Mouse (Mus musculus): ENCODE data around the gene Tnrc6b. TPM values are rescaled to one million over a fixed set of nuclear protein-coding genes. Genes with fewer than 3 reads are reported as not detected.

Tnrc6b gene
- polyA plus RNA-seq, 1 experiment from 2014 or later: 33.5 TPM

DNA sequence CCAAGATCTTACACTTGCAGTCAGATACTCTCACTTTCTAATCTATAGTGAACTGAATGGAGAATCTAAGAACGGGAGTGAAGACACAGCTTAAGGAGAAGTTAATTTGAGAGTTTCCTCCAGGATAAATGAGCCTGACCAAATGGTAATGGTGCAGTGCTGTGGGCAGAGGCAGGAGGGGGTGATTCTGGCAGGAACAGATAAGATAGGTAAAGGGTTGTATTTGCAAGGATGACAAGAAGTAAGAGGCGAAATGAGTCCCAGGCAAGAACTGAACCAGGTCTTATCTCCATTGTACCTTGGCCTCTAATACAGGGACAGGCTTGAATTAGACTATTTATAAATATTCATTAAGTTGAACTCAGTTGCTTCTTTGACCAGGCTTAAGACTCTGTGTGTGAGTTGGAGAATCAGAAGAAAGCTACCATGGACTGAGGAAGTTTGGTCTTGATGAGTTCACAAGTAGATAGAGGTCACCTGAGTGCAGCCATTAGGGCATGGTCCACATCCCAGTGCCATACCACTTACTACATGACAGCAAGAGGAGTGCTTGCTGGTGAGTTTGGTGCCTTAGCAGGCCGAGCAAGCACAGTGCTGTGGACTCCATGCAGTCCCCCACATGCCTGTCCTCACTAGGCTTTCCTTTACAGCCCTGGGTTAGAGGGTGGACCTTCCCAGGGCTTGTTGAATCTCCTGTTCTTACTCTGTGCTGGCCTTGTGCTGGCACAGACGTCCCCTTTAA, 199.8 kb downstream of the Tnrc6b start:
- Histone ChIP-seq H3K9me3 (replicated peaks; ENCODE audit: control insufficient read depth, low read length, poor library complexity, severe bottlenecking) (no peaks in the 10 kb centered on the region), H3K36me3 (ENCODE audit: control insufficient read depth, insufficient read depth, low read length) (peaks cover 21% of the 10 kb centered on the region), H3K27me3 (ENCODE audit: control insufficient read depth, insufficient read depth, low read depth, low read length) (no peaks in the 10 kb centered on the region), H3K27ac (ENCODE audit: low read length) (no peak overlapping the region), H3K4me2 (ENCODE audit: low read length) (no peak overlapping the region), H3K9ac (ENCODE audit: low read depth, low read length) (no peak overlapping the region), H3K4me3 (ENCODE audit: low read depth, low read length) (no peak overlapping the region), H3K4me1 (ENCODE audit: control insufficient read depth, insufficient read depth, low read length) (no peaks in the 10 kb centered on the region)
- ATAC-seq: no peak
- WGBS: 91% methylated on average over 4 of the region's 4 CpGs

DNA sequence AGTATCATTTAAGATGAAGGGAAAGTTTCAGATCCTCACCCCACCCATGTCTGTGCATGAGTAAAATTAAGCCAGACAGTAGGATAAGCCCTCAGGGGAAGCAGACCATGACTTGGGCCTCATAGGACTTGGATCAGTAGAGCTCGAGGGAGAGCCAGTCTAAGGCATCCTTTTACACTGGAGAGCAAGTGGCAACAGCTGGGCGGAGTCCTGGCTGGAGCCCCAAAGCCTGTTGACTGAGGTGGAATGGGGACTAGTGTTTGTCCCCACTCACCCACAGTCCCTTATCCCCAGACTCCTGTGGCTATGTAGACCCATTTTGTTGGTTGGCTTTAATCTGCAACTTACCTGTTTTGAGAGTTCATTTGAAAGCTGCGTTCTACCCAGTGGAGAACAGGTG, 201.1 kb downstream of the Tnrc6b start:
- Histone ChIP-seq H3K4me3 (ENCODE audit: low read depth, low read length) (no peak overlapping the region), H3K27me3 (ENCODE audit: control insufficient read depth, insufficient read depth, low read depth, low read length) (no peaks in the 10 kb centered on the region), H3K27ac (ENCODE audit: low read length) (no peak overlapping the region), H3K9ac (ENCODE audit: low read depth, low read length) (no peak overlapping the region), H3K36me3 (ENCODE audit: control insufficient read depth, insufficient read depth, low read length) (peaks cover 19% of the 10 kb centered on the region), H3K4me2 (ENCODE audit: low read length) (no peak overlapping the region), H3K9me3 (replicated peaks; ENCODE audit: control insufficient read depth, low read length, poor library complexity, severe bottlenecking) (no peaks in the 10 kb centered on the region), H3K4me1 (ENCODE audit: control insufficient read depth, insufficient read depth, low read length) (no peaks in the 10 kb centered on the region)
- no peak for ATAC-seq
- WGBS: 88% methylated on average over 3 of the region's 3 CpGs

GRCm38 (mm10) chr15:80913803-80914202, 202.7 kb downstream of the Tnrc6b start:
- no peaks in the 10 kb centered on the region for H3K4me1 ChIP-seq (ENCODE audit: control insufficient read depth, insufficient read depth, low read length)
- no peaks in the 10 kb centered on the region for H3K9me3 ChIP-seq (replicated peaks; ENCODE audit: control insufficient read depth, low read length, poor library complexity, severe bottlenecking)
- H3K27me3 ChIP-seq (ENCODE audit: control insufficient read depth, insufficient read depth, low read depth, low read length): no peaks in the 10 kb centered on the region
- ATAC-seq: no peak
- 96% methylated on average over 1 of the region's 1 CpGs for WGBS
- peaks cover 29% of the 10 kb centered on the region for H3K36me3 ChIP-seq (ENCODE audit: control insufficient read depth, insufficient read depth, low read length)
- no peak overlapping the region for H3K4me2 ChIP-seq (ENCODE audit: low read length)
- H3K4me3 ChIP-seq (ENCODE audit: low read depth, low read length): no peak overlapping the region
- H3K9ac ChIP-seq (ENCODE audit: low read depth, low read length): no peak overlapping the region
- H3K27ac ChIP-seq (ENCODE audit: low read length): no peak overlapping the region

DNA sequence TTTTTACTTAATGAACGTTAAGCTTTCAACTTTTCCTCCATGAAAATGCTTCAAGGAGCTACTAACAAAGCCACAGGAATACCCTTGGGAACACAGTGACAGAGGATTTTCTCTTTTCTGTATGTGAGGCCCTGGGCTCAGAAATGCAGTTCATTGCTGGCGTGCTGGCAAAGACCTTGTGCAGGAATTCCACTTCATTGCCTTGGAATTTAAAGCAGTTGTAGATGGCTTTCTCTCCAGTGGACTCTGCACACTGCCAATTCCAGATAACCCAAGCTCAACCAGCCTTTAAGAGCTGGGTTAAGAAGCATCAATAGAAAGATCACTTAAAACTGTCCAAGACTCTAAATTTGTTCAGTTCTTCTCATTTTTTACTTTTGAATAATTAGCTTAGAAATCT, 204.7 kb downstream of the Tnrc6b start:
- 72% methylated on average over 2 of the region's 2 CpGs for WGBS
- Histone ChIP-seq H3K36me3 (ENCODE audit: control insufficient read depth, insufficient read depth, low read length) (peaks cover 33% of the 10 kb centered on the region), H3K4me3 (ENCODE audit: low read depth, low read length) (no peak overlapping the region), H3K9me3 (replicated peaks; ENCODE audit: control insufficient read depth, low read length, poor library complexity, severe bottlenecking) (no peaks in the 10 kb centered on the region), H3K27me3 (ENCODE audit: control insufficient read depth, insufficient read depth, low read depth, low read length) (no peaks in the 10 kb centered on the region), H3K4me1 (ENCODE audit: control insufficient read depth, insufficient read depth, low read length) (no peaks in the 10 kb centered on the region), H3K4me2 (ENCODE audit: low read length) (no peak overlapping the region), H3K27ac (ENCODE audit: low read length) (no peak overlapping the region), H3K9ac (ENCODE audit: low read depth, low read length) (no peak overlapping the region)
- no peak for ATAC-seq

GRCm38 (mm10) chr15:80916621-80917020, 205.5 kb downstream of the Tnrc6b start:
- no peaks in the 10 kb centered on the region for H3K4me1 ChIP-seq (ENCODE audit: control insufficient read depth, insufficient read depth, low read length)
- H3K36me3 ChIP-seq (ENCODE audit: control insufficient read depth, insufficient read depth, low read length): peaks cover 27% of the 10 kb centered on the region
- H3K27me3 ChIP-seq (ENCODE audit: control insufficient read depth, insufficient read depth, low read depth, low read length): no peaks in the 10 kb centered on the region
- no peak overlapping the region for H3K4me2 ChIP-seq (ENCODE audit: low read length)
- H3K4me3 ChIP-seq (ENCODE audit: low read depth, low read length): no peak overlapping the region
- 92% methylated on average over 7 of the region's 7 CpGs for WGBS
- H3K9ac ChIP-seq (ENCODE audit: low read depth, low read length): no peak overlapping the region
- no peaks in the 10 kb centered on the region for H3K9me3 ChIP-seq (replicated peaks; ENCODE audit: control insufficient read depth, low read length, poor library complexity, severe bottlenecking)
- H3K27ac ChIP-seq (ENCODE audit: low read length): no peak overlapping the region
- ATAC-seq: no peak

DNA sequence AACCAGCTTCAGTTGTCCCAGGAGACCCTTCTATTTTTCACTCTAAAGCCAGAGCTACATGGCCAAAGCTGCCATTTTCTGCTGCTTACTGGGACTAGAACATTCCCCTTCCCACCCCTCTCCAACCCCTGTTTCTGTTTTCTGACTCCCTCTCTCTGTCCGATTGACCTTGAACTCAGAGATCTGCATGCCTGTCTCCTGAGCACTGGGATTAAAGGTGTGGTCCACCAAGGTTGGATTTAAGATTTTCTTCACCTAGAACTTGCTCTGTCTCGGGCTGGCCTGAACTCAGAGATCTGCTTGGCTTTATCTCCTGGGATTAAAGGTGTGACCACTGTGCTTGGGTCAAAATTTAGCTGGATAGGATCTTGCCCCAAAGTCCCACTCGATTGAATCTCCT, 209.2 kb downstream of the Tnrc6b start:
- peaks cover 29% of the 10 kb centered on the region for H3K36me3 ChIP-seq (ENCODE audit: control insufficient read depth, insufficient read depth, low read length)
- ATAC-seq: no peak
- no peaks in the 10 kb centered on the region for H3K4me1 ChIP-seq (ENCODE audit: control insufficient read depth, insufficient read depth, low read length)
- WGBS: 93% methylated on average over 3 of the region's 3 CpGs
- H3K4me3 ChIP-seq (ENCODE audit: low read depth, low read length): no peak overlapping the region
- no peak overlapping the region for H3K27ac ChIP-seq (ENCODE audit: low read length)
- H3K4me2 ChIP-seq (ENCODE audit: low read length): no peak overlapping the region
- H3K9me3 ChIP-seq (replicated peaks; ENCODE audit: control insufficient read depth, low read length, poor library complexity, severe bottlenecking): no peaks in the 10 kb centered on the region
- H3K9ac ChIP-seq (ENCODE audit: low read depth, low read length): no peak overlapping the region
- H3K27me3 ChIP-seq (ENCODE audit: control insufficient read depth, insufficient read depth, low read depth, low read length): no peaks in the 10 kb centered on the region

GRCm38 (mm10) chr15:80921781-80922180, 210.7 kb downstream of the Tnrc6b start:
- H3K27ac ChIP-seq (ENCODE audit: low read length): no peak overlapping the region
- no peaks in the 10 kb centered on the region for H3K9me3 ChIP-seq (replicated peaks; ENCODE audit: control insufficient read depth, low read length, poor library complexity, severe bottlenecking)
- no peaks in the 10 kb centered on the region for H3K27me3 ChIP-seq (ENCODE audit: control insufficient read depth, insufficient read depth, low read depth, low read length)
- H3K4me3 ChIP-seq (ENCODE audit: low read depth, low read length): no peak overlapping the region
- H3K4me2 ChIP-seq (ENCODE audit: low read length): no peak overlapping the region
- H3K36me3 ChIP-seq (ENCODE audit: control insufficient read depth, insufficient read depth, low read length): peaks cover 33% of the 10 kb centered on the region
- WGBS: 86% methylated on average over 4 of the region's 4 CpGs
- no peaks in the 10 kb centered on the region for H3K4me1 ChIP-seq (ENCODE audit: control insufficient read depth, insufficient read depth, low read length)
- ATAC-seq: no peak
- no peak overlapping the region for H3K9ac ChIP-seq (ENCODE audit: low read depth, low read length)

DNA sequence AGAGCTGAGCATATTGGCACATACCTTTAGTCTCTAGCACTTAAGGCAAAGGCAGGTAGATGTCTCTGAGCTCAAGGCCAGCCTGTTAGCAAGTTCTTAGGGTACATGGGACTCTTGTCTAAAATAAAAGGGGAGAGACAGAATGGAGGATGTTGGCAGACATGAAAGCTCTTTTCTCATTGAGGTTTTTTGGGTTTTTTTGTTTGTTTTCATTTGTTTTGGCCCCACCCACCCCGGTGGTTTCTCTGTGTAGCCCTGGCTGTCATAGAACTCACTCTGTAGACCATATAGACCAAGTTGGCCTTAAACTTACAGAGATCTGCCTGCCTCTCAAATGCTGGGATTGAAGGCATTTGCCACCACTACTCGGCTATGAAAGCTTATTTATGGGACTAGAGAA, 213.1 kb downstream of the Tnrc6b start:
- 98% methylated on average over 2 of the region's 2 CpGs for WGBS
- no peak overlapping the region for H3K9ac ChIP-seq (ENCODE audit: low read depth, low read length)
- no peaks in the 10 kb centered on the region for H3K27me3 ChIP-seq (ENCODE audit: control insufficient read depth, insufficient read depth, low read depth, low read length)
- no peak overlapping the region for H3K4me2 ChIP-seq (ENCODE audit: low read length)
- ATAC-seq: no peak
- no peaks in the 10 kb centered on the region for H3K4me1 ChIP-seq (ENCODE audit: control insufficient read depth, insufficient read depth, low read length)
- H3K27ac ChIP-seq (ENCODE audit: low read length): no peak overlapping the region
- no peaks in the 10 kb centered on the region for H3K9me3 ChIP-seq (replicated peaks; ENCODE audit: control insufficient read depth, low read length, poor library complexity, severe bottlenecking)
- no peak overlapping the region for H3K4me3 ChIP-seq (ENCODE audit: low read depth, low read length)
- H3K36me3 ChIP-seq (ENCODE audit: control insufficient read depth, insufficient read depth, low read length): peaks cover 26% of the 10 kb centered on the region

DNA sequence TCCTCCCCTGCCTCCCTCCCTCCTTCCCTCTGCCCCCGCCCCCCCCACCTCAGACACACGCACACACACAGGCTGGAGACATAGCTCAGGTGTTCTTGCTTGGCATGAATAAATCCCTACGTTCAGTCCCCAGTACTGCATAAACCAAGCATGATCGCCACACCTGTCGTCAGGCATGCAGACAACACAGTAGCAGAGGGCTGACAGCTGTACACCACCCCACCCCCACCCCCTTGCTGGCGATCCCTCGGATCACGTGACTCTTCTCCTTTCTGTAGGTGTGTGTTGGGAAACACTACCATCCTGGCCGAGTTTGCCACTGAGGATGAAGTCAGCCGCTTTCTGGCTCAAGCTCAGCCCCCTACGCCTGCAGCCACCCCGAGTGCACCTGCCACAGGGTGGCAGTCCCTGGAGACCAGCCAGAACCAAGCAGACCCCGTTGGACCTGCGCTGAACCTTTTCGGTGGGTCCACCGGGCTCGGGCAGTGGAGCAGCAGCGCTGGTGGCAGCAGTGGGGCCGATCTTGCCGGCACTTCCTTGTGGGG, 217.8 kb downstream of the Tnrc6b start:
- no peaks in the 10 kb centered on the region for H3K4me1 ChIP-seq (ENCODE audit: control insufficient read depth, insufficient read depth, low read length)
- no peaks in the 10 kb centered on the region for H3K9me3 ChIP-seq (replicated peaks; ENCODE audit: control insufficient read depth, low read length, poor library complexity, severe bottlenecking)
- WGBS: 83% methylated on average over 19 of the region's 20 CpGs
- no peak for ATAC-seq
- no peak overlapping the region for H3K4me2 ChIP-seq (ENCODE audit: low read length)
- peaks cover 28% of the 10 kb centered on the region for H3K36me3 ChIP-seq (ENCODE audit: control insufficient read depth, insufficient read depth, low read length)
- no peak overlapping the region for H3K9ac ChIP-seq (ENCODE audit: low read depth, low read length)
- no peak overlapping the region for H3K4me3 ChIP-seq (ENCODE audit: low read depth, low read length)
- no peak overlapping the region for H3K27ac ChIP-seq (ENCODE audit: low read length)
- no peaks in the 10 kb centered on the region for H3K27me3 ChIP-seq (ENCODE audit: control insufficient read depth, insufficient read depth, low read depth, low read length)

Data from midbrain, embryonic 16.5 days (tissue).